Comparison of ENCODE assay signal across 8 mouse cellular contexts in the genomic region with DNA sequence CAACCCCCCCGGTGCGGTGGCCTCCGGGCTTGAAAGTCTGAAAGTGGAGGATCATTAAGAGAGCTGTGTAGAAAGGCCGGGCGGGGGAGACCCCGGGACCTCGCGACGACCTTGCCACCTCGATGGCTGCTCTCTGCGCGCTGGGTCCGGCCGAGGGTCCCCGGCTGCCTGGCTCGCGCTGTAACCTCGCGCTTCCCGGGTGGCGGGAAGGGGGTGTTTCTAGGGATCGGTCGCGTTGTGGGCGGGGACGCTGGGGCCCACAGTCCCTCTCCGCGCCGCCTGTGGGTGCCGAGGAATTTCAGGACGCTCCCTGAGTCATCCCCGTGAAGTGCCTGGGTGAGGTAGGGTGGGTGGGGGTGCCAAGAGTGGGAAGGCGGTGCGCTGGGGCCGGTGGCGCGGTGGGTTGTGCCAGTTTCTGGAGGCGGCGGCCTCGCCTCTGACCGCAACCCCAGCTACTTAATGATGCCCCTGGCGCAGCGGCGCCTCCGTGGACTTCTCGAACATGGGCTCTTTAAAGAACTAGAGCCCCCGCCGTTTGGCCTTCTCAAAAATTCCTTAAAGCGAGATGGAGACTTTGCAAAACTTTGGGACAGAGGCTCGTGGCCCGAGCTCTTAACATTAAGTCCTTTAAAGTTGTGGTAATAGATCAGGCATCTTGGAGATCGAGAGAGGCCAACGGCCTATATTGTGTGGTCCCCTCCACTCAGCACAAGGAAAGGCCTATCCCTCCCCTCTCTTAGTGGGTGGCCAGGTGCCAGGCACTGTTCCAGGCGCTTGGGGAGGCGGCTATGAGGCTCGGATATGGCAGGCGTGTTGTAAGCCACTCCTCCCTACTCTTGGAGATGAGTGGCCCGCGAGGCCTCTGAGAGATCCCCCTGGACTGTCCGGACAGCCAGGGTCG. TPM values are rescaled to one million over a fixed set of nuclear protein-coding genes. Genes with fewer than 3 reads are reported as not detected.
DNase-seq lines count a peak whose midpoint lies in the region; ATAC-seq and TF ChIP-seq lines count a peak whose summit lies in the region.

No protein-coding gene starts in this region.

- WGBS in forebrain, embryonic 14.5 days = under 1% methylated on average over 59 of the region's 61 CpGs
- under 1% methylated on average over 61 of the region's 61 CpGs for WGBS in kidney, postnatal 0 days

- H3K4me2 ChIP-seq in forebrain, embryonic 14.5 days (ENCODE audit: low read length) = peak overlapping the region; percentile 98
- peak overlapping the region; percentile 99 for H3K4me2 ChIP-seq in kidney, postnatal 0 days (ENCODE audit: low read length)

- no peaks in the 10 kb centered on the region for H3K9me3 ChIP-seq in forebrain, embryonic 14.5 days (replicated peaks; ENCODE audit: control insufficient read depth, low read length)
- no peaks in the 10 kb centered on the region for H3K9me3 ChIP-seq in kidney, postnatal 0 days (replicated peaks; ENCODE audit: low read length)

- H3K4me3 ChIP-seq in forebrain, embryonic 14.5 days (ENCODE audit: low read depth, low read length) = peak overlapping the region; percentile 63
- peak overlapping the region; percentile 58 for H3K4me3 ChIP-seq in kidney, postnatal 0 days (replicated peaks; ENCODE audit: low read depth, low read length)

- TF ChIP-seq CTCF in kidney, postnatal 0 days (IDR thresholded peaks at IDR 0.05; ENCODE audit: low read depth) = no peak

- peak; percentile 69 for DNase-seq in embryo, embryonic 9.5 days (ENCODE audit: extremely low spot score)
- DNase-seq in embryo, embryonic 10.5 days (ENCODE audit: low spot score) = no peak
- peak; percentile 90 for DNase-seq in 416B (ENCODE audit: low read depth)
- peak; percentile 40 to 48 for DNase-seq in adrenal gland, postnatal 36 days
- peak; percentile 78 for DNase-seq in forebrain, embryonic 14.5 days (ENCODE audit: low spot score)
- no peak for DNase-seq in kidney, postnatal 0 days (ENCODE audit: low spot score)
- DNase-seq in lung, postnatal 36 days = peak; percentile 76
- peak; percentile 58 to 83 for DNase-seq in spleen, postnatal 4 days (ENCODE audit: low spot score in 2 of 2)

- H3K36me3 ChIP-seq in forebrain, embryonic 14.5 days (ENCODE audit: control insufficient read depth, insufficient read depth, low read length) = no peaks in the 10 kb centered on the region
- H3K36me3 ChIP-seq in kidney, postnatal 0 days (ENCODE audit: insufficient read depth, low read length) = no peaks in the 10 kb centered on the region

- H3K27ac ChIP-seq in forebrain, embryonic 14.5 days (ENCODE audit: low read depth, low read length) = peak overlapping the region; percentile 98
- H3K27ac ChIP-seq in kidney, postnatal 0 days = peak overlapping the region; percentile 96

- peak; percentile 22 for ATAC-seq in forebrain, embryonic 14.5 days
- no peak for ATAC-seq in kidney, postnatal 0 days (replicated peaks; ENCODE audit: low FRiP score, low read depth)

- H3K4me1 ChIP-seq in forebrain, embryonic 14.5 days (ENCODE audit: control insufficient read depth, insufficient read depth, low read length) = peaks cover 74% of the 10 kb centered on the region
- H3K4me1 ChIP-seq in kidney, postnatal 0 days (replicated peaks; ENCODE audit: insufficient read depth, low read length) = peaks cover 64% of the 10 kb centered on the region

- peak overlapping the region; percentile 82 for H3K9ac ChIP-seq in forebrain, embryonic 14.5 days (ENCODE audit: low read length)
- peak overlapping the region; percentile 65 for H3K9ac ChIP-seq in kidney, postnatal 0 days (ENCODE audit: low read depth, low read length)

- no peaks in the 10 kb centered on the region for H3K27me3 ChIP-seq in forebrain, embryonic 14.5 days (replicated peaks; ENCODE audit: control insufficient read depth, insufficient read depth, low read length)
- H3K27me3 ChIP-seq in kidney, postnatal 0 days (ENCODE audit: insufficient read depth, low read length) = no peaks in the 10 kb centered on the region

RNA-seq across cellular contexts. Expression of gene Gins2, which starts 52.5 kb away (rescaled TPM):
- total RNA-seq in adrenal gland, postnatal 36 days (2021) = 10 to 100 TPM in 1 of 2 experiments, 1 to 10 TPM in 1; 6.3 to 11.0 TPM
- polyA plus RNA-seq in forebrain, embryonic 14.5 days (2014; fragmentation: Nextera tagmentation; extraction: Ambion mirVana) = 33.4 and 44.1 TPM in 2 replicates
- polyA plus RNA-seq in kidney, postnatal 0 days (2015; fragmentation: Nextera tagmentation; extraction: Ambion mirVana) = 54.0 and 70.0 TPM in 2 replicates

Comparison
In these comparisons a context has a peak if more than half of its experiments do, and no peak if none do; other contexts are left out.
1. DNase-seq: peak in embryo, embryonic 9.5 days (single experiment), 416B (single experiment), adrenal gland, postnatal 36 days (2 of 2), forebrain, embryonic 14.5 days (single experiment), lung, postnatal 36 days (single experiment) and spleen, postnatal 4 days (2 of 2); none in embryo, embryonic 10.5 days (single experiment) and kidney, postnatal 0 days (single experiment).